Mouse (Mus musculus): ENCODE measurements around the gene Olfm1. TPM values are rescaled to one million over a fixed set of nuclear protein-coding genes. Genes with fewer than 3 reads are reported as not detected.

Olfm1 gene
- polyA plus RNA-seq, 1 experiment from 2014 or later: 6.9 TPM

GRCm38 (mm10) chr2:28236447-28236846 is 43.7 kb downstream of the Olfm1 start:
- peaks cover 11% of the 10 kb centered on the region; the same call in 1 of the 2 replicates for H3K27me3 ChIP-seq
- H3K4me3 ChIP-seq: no peak overlapping the region
- H3K27ac ChIP-seq: no peak overlapping the region
- WGBS: 72% methylated on average over 6 of the region's 6 CpGs
- no peak for ATAC-seq (replicated peaks; ENCODE audit: insufficient number of reproducible peaks, insufficient read depth, low FRiP score, low read depth)
- 0 out of 2 replicates have a peak, but pooled peaks cover 2% of the 10 kb centered on the region for H3K4me1 ChIP-seq (replicated peaks)
- no peak overlapping the region for H3K9ac ChIP-seq
- no peak overlapping the region for H3K4me2 ChIP-seq
- H3K36me3 ChIP-seq: no peaks in the 10 kb centered on the region
- H3K9me3 ChIP-seq (replicated peaks): no peaks in the 10 kb centered on the region

DNA sequence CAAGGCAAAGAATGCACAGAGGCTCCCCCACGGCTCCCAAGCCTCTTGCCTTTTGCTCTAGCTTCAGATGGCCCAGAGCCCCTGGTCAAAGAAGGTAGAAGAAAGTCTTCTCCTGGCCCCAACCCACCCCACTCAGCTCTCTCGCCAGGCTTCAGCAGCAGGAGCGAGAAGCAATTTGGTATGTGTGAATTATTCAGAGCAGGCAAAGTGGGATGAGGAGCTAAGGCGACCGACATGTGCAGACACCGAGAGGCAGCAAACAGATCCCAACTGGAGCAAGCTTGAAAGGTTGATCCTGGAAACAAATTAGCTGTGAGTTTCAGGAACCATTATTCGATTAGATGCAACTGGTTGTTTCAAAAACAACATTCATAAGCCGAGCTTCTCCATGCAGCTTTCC is 46.8 kb downstream of the Olfm1 start:
- WGBS: 54% methylated on average over 8 of the region's 8 CpGs

DNA sequence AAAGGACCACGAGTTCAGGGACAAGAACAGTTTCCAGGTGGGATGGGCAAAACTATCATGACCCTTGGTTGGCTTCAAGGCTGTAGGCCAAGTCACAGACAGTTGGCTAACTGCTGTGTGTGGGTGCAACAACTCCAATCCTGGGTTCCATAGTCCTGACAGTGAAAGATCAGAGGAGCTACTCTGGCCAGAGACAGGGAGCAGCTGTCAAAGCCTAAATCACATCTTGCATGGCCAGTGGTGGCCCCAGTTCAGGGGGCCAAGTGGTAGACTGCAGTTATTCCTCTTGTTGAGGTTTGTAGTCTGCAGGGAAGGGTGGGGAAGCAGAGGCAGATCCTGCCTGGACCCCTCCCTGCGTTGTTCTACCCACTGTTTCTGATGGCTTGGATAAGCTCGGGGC is 48.1 kb downstream of the Olfm1 start:
- H3K4me1 ChIP-seq (replicated peaks): 0 out of 2 replicates have a peak, but pooled peaks cover 2% of the 10 kb centered on the region
- no peak for ATAC-seq (replicated peaks; ENCODE audit: insufficient number of reproducible peaks, insufficient read depth, low FRiP score, low read depth)
- WGBS: 78% methylated on average over 3 of the region's 3 CpGs
- H3K36me3 ChIP-seq: no peaks in the 10 kb centered on the region
- no peaks in the 10 kb centered on the region for H3K9me3 ChIP-seq (replicated peaks)
- H3K4me2 ChIP-seq: no peak overlapping the region
- no peak overlapping the region for H3K9ac ChIP-seq
- peaks cover 8% of the 10 kb centered on the region; the same call in 1 of the 2 replicates for H3K27me3 ChIP-seq
- no peak overlapping the region for H3K27ac ChIP-seq
- H3K4me3 ChIP-seq: no peak overlapping the region

More for the DNA sequence above, 46.8 kb downstream of the Olfm1 start:
- Histone ChIP-seq H3K36me3 (no peaks in the 10 kb centered on the region), H3K4me2 (no peak overlapping the region), H3K4me3 (no peak overlapping the region), H3K9me3 (replicated peaks) (no peaks in the 10 kb centered on the region), H3K27me3 (peaks cover 6% of the 10 kb centered on the region; the same call in 1 of the 2 replicates), H3K27ac (no peak overlapping the region), H3K9ac (no peak overlapping the region), H3K4me1 (replicated peaks) (0 out of 2 replicates have a peak, but pooled peaks cover 2% of the 10 kb centered on the region)
- no peak for ATAC-seq (replicated peaks; ENCODE audit: insufficient number of reproducible peaks, insufficient read depth, low FRiP score, low read depth)

- Histone ChIP-seq H3K27ac (no peak overlapping the region), H3K4me2 (no peak overlapping the region), H3K36me3 (no peaks in the 10 kb centered on the region), H3K9ac (no peak overlapping the region), H3K4me3 (no peak overlapping the region), H3K4me1 (replicated peaks) (0 out of 2 replicates have a peak, but pooled peaks cover 2% of the 10 kb centered on the region), H3K27me3 (peaks cover 15% of the 10 kb centered on the region), H3K9me3 (replicated peaks) (no peaks in the 10 kb centered on the region)
- no peak for ATAC-seq (replicated peaks; ENCODE audit: insufficient number of reproducible peaks, insufficient read depth, low FRiP score, low read depth)
- WGBS: 71% methylated on average over 17 of the region's 17 CpGs
Measured at GRCm38 (mm10) chr2:28241520-28242221, 48.9 kb downstream of the Olfm1 start.

DNA sequence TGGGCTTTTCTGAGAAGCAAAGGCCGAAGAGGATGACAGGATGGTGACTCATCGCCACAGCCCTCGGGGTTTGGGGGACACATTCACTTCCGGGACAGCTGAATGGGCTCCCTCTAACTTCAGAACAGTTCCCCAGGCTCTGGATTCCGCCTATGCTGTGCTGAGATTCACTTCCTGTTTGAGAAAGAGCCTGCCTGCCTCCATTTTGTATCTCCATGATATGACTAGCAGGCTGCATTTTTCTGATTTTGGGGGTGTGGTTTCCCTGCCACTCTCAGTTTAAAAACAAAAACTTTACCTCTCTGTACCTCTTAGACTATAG is 49.4 kb downstream of the Olfm1 start:
- WGBS: 55% methylated on average over 5 of the region's 5 CpGs
- Histone ChIP-seq H3K27me3 (peaks cover 19% of the 10 kb centered on the region), H3K4me1 (replicated peaks) (0 out of 2 replicates have a peak, but pooled peaks cover 2% of the 10 kb centered on the region), H3K4me2 (no peak overlapping the region), H3K36me3 (no peaks in the 10 kb centered on the region), H3K27ac (no peak overlapping the region), H3K9me3 (replicated peaks) (no peaks in the 10 kb centered on the region), H3K4me3 (no peak overlapping the region), H3K9ac (no peak overlapping the region)
- no peak for ATAC-seq (replicated peaks; ENCODE audit: insufficient number of reproducible peaks, insufficient read depth, low FRiP score, low read depth)

DNA sequence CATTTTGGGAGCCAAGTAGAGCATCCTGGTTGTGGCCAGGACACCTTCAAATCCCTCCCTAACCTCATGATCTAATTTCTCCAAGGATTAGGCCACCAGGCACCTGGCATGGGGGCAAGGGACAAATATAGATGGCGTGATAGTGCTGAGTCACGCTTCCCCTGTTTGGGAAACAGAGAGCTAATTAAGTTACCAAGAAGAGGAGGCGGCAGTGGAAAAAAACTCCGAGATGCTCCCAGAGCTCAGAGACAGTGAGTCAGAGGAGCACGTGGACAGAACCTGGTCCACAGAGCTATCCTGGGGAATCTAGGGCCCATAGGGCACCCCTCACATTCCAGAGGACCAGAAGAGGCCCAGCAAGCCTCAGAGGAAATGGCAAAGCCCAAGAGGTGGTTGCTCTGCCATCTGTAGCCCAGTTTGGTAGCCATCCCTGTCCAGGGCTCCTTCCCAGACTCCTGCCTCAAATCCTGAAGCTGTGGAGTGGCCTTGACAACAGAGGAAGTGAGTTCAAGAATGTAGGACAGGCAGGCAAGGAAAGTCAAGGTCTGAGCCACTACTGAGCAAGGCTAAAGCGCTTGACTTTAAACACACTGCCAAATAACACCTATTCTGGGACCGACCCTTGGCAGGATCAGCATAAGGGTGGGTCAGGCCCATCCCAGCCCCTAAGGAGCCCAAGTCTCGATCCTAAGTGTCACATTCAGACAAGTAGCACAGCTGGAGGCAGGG is 52.0 kb downstream of the Olfm1 start:
- no peak overlapping the region for H3K4me2 ChIP-seq
- H3K9ac ChIP-seq: no peak overlapping the region
- H3K9me3 ChIP-seq (replicated peaks): no peaks in the 10 kb centered on the region
- no peak overlapping the region for H3K4me3 ChIP-seq
- 63% methylated on average over 8 of the region's 8 CpGs for WGBS
- H3K4me1 ChIP-seq (replicated peaks): no peaks in the 10 kb centered on the region
- H3K36me3 ChIP-seq: no peaks in the 10 kb centered on the region
- no peak overlapping the region for H3K27ac ChIP-seq
- H3K27me3 ChIP-seq: peaks cover 25% of the 10 kb centered on the region
- no peak for ATAC-seq (replicated peaks; ENCODE audit: insufficient number of reproducible peaks, insufficient read depth, low FRiP score, low read depth)

- H3K27ac ChIP-seq: no peak overlapping the region
- no peaks in the 10 kb centered on the region for H3K4me1 ChIP-seq (replicated peaks)
- 68% methylated on average over 5 of the region's 5 CpGs for WGBS
- H3K9me3 ChIP-seq (replicated peaks): no peaks in the 10 kb centered on the region
- H3K27me3 ChIP-seq: peaks cover 18% of the 10 kb centered on the region; the same call in 1 of the 2 replicates
- ATAC-seq (replicated peaks; ENCODE audit: insufficient number of reproducible peaks, insufficient read depth, low FRiP score, low read depth): no peak
- no peak overlapping the region for H3K4me2 ChIP-seq
- H3K4me3 ChIP-seq: no peak overlapping the region
- no peak overlapping the region for H3K9ac ChIP-seq
- H3K36me3 ChIP-seq: no peaks in the 10 kb centered on the region
Measured at GRCm38 (mm10) chr2:28246110-28246653, 53.4 kb downstream of the Olfm1 start.

- no peaks in the 10 kb centered on the region for H3K9me3 ChIP-seq (replicated peaks)
- no peaks in the 10 kb centered on the region for H3K4me1 ChIP-seq (replicated peaks)
- 79% methylated on average over 11 of the region's 11 CpGs for WGBS
- no peak overlapping the region for H3K9ac ChIP-seq
- no peak overlapping the region for H3K27ac ChIP-seq
- H3K4me3 ChIP-seq: no peak overlapping the region
- H3K36me3 ChIP-seq: no peaks in the 10 kb centered on the region
- ATAC-seq (replicated peaks; ENCODE audit: insufficient number of reproducible peaks, insufficient read depth, low FRiP score, low read depth): no peak
- H3K4me2 ChIP-seq: no peak overlapping the region
- peaks cover 18% of the 10 kb centered on the region; the same call in 1 of the 2 replicates for H3K27me3 ChIP-seq
Measured at GRCm38 (mm10) chr2:28247098-28247497, 54.3 kb downstream of the Olfm1 start.

DNA sequence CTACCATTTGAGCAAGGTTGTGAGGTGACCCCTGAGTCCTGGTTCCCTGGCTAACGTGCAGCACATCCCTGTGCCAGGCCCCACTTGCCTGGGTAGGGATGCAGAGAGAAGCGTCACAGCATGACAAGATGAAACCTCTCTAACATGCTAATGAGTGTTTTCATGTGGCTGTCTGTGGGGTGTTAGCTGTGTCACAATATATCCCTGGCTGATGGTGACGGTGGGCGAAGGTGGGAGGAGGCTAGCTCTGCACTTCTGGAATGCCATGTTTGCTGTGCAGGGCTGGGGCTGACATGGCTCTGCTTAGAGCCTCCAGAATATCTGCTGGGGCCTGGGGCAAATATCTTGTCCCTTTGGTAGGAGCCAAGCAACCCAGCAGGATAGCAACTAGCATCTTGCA is 59.8 kb downstream of the Olfm1 start:
- WGBS: 77% methylated on average over 4 of the region's 4 CpGs
- Histone ChIP-seq H3K4me1 (replicated peaks) (no peaks in the 10 kb centered on the region), H3K27me3 (peaks cover 6% of the 10 kb centered on the region; the same call in 1 of the 2 replicates), H3K4me2 (no peak overlapping the region), H3K36me3 (no peaks in the 10 kb centered on the region), H3K4me3 (no peak overlapping the region), H3K9ac (no peak overlapping the region), H3K27ac (no peak overlapping the region), H3K9me3 (replicated peaks) (no peaks in the 10 kb centered on the region)
- ATAC-seq (replicated peaks; ENCODE audit: insufficient number of reproducible peaks, insufficient read depth, low FRiP score, low read depth): no peak

- 82% methylated on average over 7 of the region's 7 CpGs for WGBS
- Histone ChIP-seq H3K4me2 (no peak overlapping the region), H3K27me3 (no peaks in the 10 kb centered on the region; the same call in 1 of the 2 replicates), H3K9me3 (replicated peaks) (no peaks in the 10 kb centered on the region), H3K9ac (no peak overlapping the region), H3K27ac (no peak overlapping the region), H3K4me3 (no peak overlapping the region), H3K36me3 (no peaks in the 10 kb centered on the region), H3K4me1 (replicated peaks) (no peaks in the 10 kb centered on the region)
- ATAC-seq (replicated peaks; ENCODE audit: insufficient number of reproducible peaks, insufficient read depth, low FRiP score, low read depth): no peak
Measured at GRCm38 (mm10) chr2:28256029-28256428, 63.2 kb downstream of the Olfm1 start.

GRCm38 (mm10) chr2:28261438-28261837 is 68.6 kb downstream of the Olfm1 start:
- no peak for ATAC-seq (replicated peaks; ENCODE audit: insufficient number of reproducible peaks, insufficient read depth, low FRiP score, low read depth)
- H3K4me1 ChIP-seq (replicated peaks): peaks cover 4% of the 10 kb centered on the region
- no peaks in the 10 kb centered on the region; the same call in 1 of the 2 replicates for H3K27me3 ChIP-seq
- H3K9ac ChIP-seq: no peak overlapping the region
- H3K9me3 ChIP-seq (replicated peaks): no peaks in the 10 kb centered on the region
- WGBS: 62% methylated on average over 3 of the region's 3 CpGs
- no peak overlapping the region for H3K4me2 ChIP-seq
- H3K36me3 ChIP-seq: no peaks in the 10 kb centered on the region
- no peak overlapping the region for H3K4me3 ChIP-seq
- no peak overlapping the region for H3K27ac ChIP-seq
